Mouse (Mus musculus): ENCODE measurements around the gene Gpc6. TPM values are rescaled to one million over a fixed set of nuclear protein-coding genes. Genes with fewer than 3 reads are reported as not detected.

The Gpc6 gene
- polyA plus RNA-seq, 2 experiments, result 26.1 to 39.5 TPM

GRCm38 (mm10) chr14:117344505-117344904 is 419.4 kb downstream of the Gpc6 start:
- Histone ChIP-seq H3K4me3 (replicated peaks; ENCODE audit: low read length) (no peak overlapping the region), H3K36me3 (ENCODE audit: control insufficient read depth, insufficient read depth, low read length) (no peaks in the 10 kb centered on the region), H3K9me3 (ENCODE audit: control insufficient read depth, low read length) (no peaks in the 10 kb centered on the region), H3K9ac (ENCODE audit: low read depth, low read length, severe bottlenecking) (no peak overlapping the region), H3K27ac (replicated peaks; ENCODE audit: low read depth, low read length) (no peak overlapping the region), H3K4me2 (replicated peaks; ENCODE audit: low read depth, low read length, severe bottlenecking) (no peak overlapping the region), H3K4me1 (ENCODE audit: control insufficient read depth, insufficient read depth, low read length) (0 out of 2 replicates have a peak, but pooled peaks cover 3% of the 10 kb centered on the region), H3K27me3 (ENCODE audit: control insufficient read depth, insufficient read depth, low read length) (no peaks in the 10 kb centered on the region)
- DNase-seq (ENCODE audit: low spot score) (no peak), ATAC-seq (ENCODE audit: low FRiP score, low read depth) (no peak)
- 51% methylated on average over 6 of the region's 6 CpGs for WGBS
- no peak for TF ChIP-seq POLR2A (IDR thresholded peaks at IDR 0.05; ENCODE audit: borderline replicate concordance, extremely low read depth, insufficient read depth, insufficient read length)

GRCm38 (mm10) chr14:117346372-117346885 is 421.3 kb downstream of the Gpc6 start:
- no peak overlapping the region for H3K4me2 ChIP-seq (replicated peaks; ENCODE audit: low read depth, low read length, severe bottlenecking)
- H3K4me1 ChIP-seq (ENCODE audit: control insufficient read depth, insufficient read depth, low read length), result no peaks in the 10 kb centered on the region
- H3K36me3 ChIP-seq (ENCODE audit: control insufficient read depth, insufficient read depth, low read length), result no peaks in the 10 kb centered on the region
- H3K27me3 ChIP-seq (ENCODE audit: control insufficient read depth, insufficient read depth, low read length), result no peaks in the 10 kb centered on the region
- no peak overlapping the region for H3K27ac ChIP-seq (replicated peaks; ENCODE audit: low read depth, low read length)
- no peak for TF ChIP-seq POLR2A (IDR thresholded peaks at IDR 0.05; ENCODE audit: borderline replicate concordance, extremely low read depth, insufficient read depth, insufficient read length)
- H3K9ac ChIP-seq (ENCODE audit: low read depth, low read length, severe bottlenecking), result no peak overlapping the region
- no peaks in the 10 kb centered on the region for H3K9me3 ChIP-seq (ENCODE audit: control insufficient read depth, low read length)
- no peak for ATAC-seq (ENCODE audit: low FRiP score, low read depth)
- 73% methylated on average over 6 of the region's 6 CpGs for WGBS
- H3K4me3 ChIP-seq (replicated peaks; ENCODE audit: low read length), result no peak overlapping the region
- no peak for DNase-seq (ENCODE audit: low spot score)

DNA sequence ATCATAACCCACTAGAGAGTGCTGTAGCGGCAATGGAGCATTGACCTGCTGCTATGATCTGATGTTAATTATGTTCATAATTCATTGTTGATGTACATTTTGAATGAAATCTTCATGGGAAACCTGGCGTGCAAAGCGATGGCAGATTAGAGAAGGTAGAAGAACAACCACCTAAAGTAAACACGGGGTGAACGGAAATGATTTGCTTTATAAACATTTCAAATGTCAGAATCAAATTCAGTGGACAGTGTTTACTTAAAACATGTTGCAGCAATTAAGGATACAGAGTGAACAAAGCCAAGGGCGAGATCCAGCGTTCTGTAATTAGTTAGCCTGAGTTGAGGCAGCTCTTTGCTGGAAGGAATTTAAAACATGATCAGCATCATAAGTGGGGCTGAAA is 426.2 kb downstream of the Gpc6 start:
- no peak overlapping the region for H3K4me2 ChIP-seq (replicated peaks; ENCODE audit: low read depth, low read length, severe bottlenecking)
- DNase-seq (ENCODE audit: low spot score) (no peak), ATAC-seq (ENCODE audit: low FRiP score, low read depth) (no peak)
- H3K27ac ChIP-seq (replicated peaks; ENCODE audit: low read depth, low read length), result no peak overlapping the region
- no peaks in the 10 kb centered on the region for H3K9me3 ChIP-seq (ENCODE audit: control insufficient read depth, low read length)
- 72% methylated on average over 7 of the region's 7 CpGs for WGBS
- H3K4me1 ChIP-seq (ENCODE audit: control insufficient read depth, insufficient read depth, low read length), result no peaks in the 10 kb centered on the region
- no peaks in the 10 kb centered on the region for H3K36me3 ChIP-seq (ENCODE audit: control insufficient read depth, insufficient read depth, low read length)
- no peak for TF ChIP-seq POLR2A (IDR thresholded peaks at IDR 0.05; ENCODE audit: borderline replicate concordance, extremely low read depth, insufficient read depth, insufficient read length)
- H3K4me3 ChIP-seq (replicated peaks; ENCODE audit: low read length), result no peak overlapping the region
- no peak overlapping the region for H3K9ac ChIP-seq (ENCODE audit: low read depth, low read length, severe bottlenecking)
- no peaks in the 10 kb centered on the region for H3K27me3 ChIP-seq (ENCODE audit: control insufficient read depth, insufficient read depth, low read length)

DNA sequence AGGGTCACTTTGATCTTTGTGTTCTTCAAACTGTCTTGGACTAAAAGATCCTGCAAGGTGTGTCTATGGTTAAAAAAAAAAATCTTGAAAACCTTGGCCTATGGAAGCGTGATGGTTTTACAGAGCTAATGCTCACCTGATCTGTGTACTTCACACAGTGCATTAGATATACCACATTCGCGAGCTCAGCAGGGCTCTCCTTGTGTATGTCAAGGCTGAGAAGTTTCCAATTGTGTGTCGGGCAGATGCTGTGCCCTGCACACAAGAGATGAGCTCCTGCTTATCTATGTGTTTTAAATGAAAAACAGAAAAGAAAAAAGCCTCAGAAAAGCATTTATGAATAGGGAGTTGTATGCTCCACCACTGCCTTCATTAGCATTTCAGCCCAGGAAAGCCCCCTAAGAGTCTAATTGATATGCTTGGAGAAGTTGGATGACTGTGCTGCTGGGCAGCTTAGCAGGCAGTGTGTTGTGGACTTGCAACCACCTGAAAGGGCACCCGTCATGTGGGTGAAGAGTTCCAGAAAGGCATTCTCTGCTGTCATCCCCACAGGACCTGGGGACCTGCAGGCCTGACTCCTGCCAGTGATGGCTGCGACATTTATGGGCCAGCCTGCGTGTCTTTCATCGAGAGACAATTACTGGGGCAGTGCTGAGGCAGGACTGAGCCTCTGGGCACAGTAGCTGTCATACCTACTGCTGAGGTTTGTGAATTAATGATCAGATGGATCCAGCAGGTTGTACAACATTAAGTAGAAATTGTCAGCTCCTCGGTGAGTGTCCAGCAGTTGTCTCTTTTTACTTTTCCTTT is 436.2 kb downstream of the Gpc6 start:
- H3K4me3 ChIP-seq (replicated peaks; ENCODE audit: low read length), result no peak overlapping the region
- DNase-seq (ENCODE audit: low spot score), result no peak
- no peak for ATAC-seq (ENCODE audit: low FRiP score, low read depth)
- H3K27ac ChIP-seq (replicated peaks; ENCODE audit: low read depth, low read length), result no peak overlapping the region
- no peaks in the 10 kb centered on the region for H3K4me1 ChIP-seq (ENCODE audit: control insufficient read depth, insufficient read depth, low read length)
- WGBS, result 56% methylated on average over 9 of the region's 9 CpGs
- H3K36me3 ChIP-seq (ENCODE audit: control insufficient read depth, insufficient read depth, low read length), result no peaks in the 10 kb centered on the region
- no peak for TF ChIP-seq POLR2A (IDR thresholded peaks at IDR 0.05; ENCODE audit: borderline replicate concordance, extremely low read depth, insufficient read depth, insufficient read length)
- no peaks in the 10 kb centered on the region for H3K9me3 ChIP-seq (ENCODE audit: control insufficient read depth, low read length)
- no peak overlapping the region for H3K9ac ChIP-seq (ENCODE audit: low read depth, low read length, severe bottlenecking)
- H3K4me2 ChIP-seq (replicated peaks; ENCODE audit: low read depth, low read length, severe bottlenecking), result no peak overlapping the region
- H3K27me3 ChIP-seq (ENCODE audit: control insufficient read depth, insufficient read depth, low read length), result no peaks in the 10 kb centered on the region

- no peak for ATAC-seq (ENCODE audit: low FRiP score, low read depth)
These were observed 436.8 kb downstream of the Gpc6 start for GRCm38 (mm10) chr14:117361965-117362309.

More at GRCm38 (mm10) chr14:117361965-117362309, 436.8 kb downstream of the Gpc6 start:
- Histone ChIP-seq H3K4me2 (replicated peaks; ENCODE audit: low read depth, low read length, severe bottlenecking) (no peak overlapping the region), H3K9ac (ENCODE audit: low read depth, low read length, severe bottlenecking) (no peak overlapping the region), H3K4me1 (ENCODE audit: control insufficient read depth, insufficient read depth, low read length) (no peaks in the 10 kb centered on the region), H3K27me3 (ENCODE audit: control insufficient read depth, insufficient read depth, low read length) (no peaks in the 10 kb centered on the region), H3K4me3 (replicated peaks; ENCODE audit: low read length) (no peak overlapping the region), H3K27ac (replicated peaks; ENCODE audit: low read depth, low read length) (no peak overlapping the region), H3K36me3 (ENCODE audit: control insufficient read depth, insufficient read depth, low read length) (no peaks in the 10 kb centered on the region), H3K9me3 (ENCODE audit: control insufficient read depth, low read length) (no peaks in the 10 kb centered on the region)
- 92% methylated on average over 2 of the region's 2 CpGs for WGBS
- DNase-seq (ENCODE audit: low spot score), result no peak
- no peak for TF ChIP-seq POLR2A (IDR thresholded peaks at IDR 0.05; ENCODE audit: borderline replicate concordance, extremely low read depth, insufficient read depth, insufficient read length)

Data from limb, embryonic 14.5 days (tissue).